Mouse (Mus musculus) intestine, embryonic 14.5 days (tissue): ENCODE results near the gene Fxyd4. TPM values are rescaled to one million over a fixed set of nuclear protein-coding genes. Genes with fewer than 3 reads are reported as not detected.

Experiments used
- ATAC-seq: fragments of 200-750 bp; cut with Nextera tagmentation; replicated peaks from 2 replicates; pipeline ENCODE4 v1.8.0; 2017; ENCODE audit warnings: low read depth, moderate number of reproducible peaks, moderate TSS enrichment, moderate library complexity; ENCODE audit not compliant: low FRiP score, low TSS enrichment
- DNase-seq: peaks from one replicate; pipeline ENCODE4 v3.0.0-alpha.2; 2018; ENCODE audit warnings: low spot score
- H3K27ac ChIP-seq: fragments of 300-500 bp; sonication (generic); 2 replicates; pipeline ENCODE4 v1.5.1; 2014; ENCODE audit warnings: low read depth, mild to moderate bottlenecking, control low read depth
- H3K27me3 ChIP-seq: fragments of 300-500 bp; sonication (generic); replicated peaks from 2 replicates; pipeline ENCODE4 v1.6.1; 2014; ENCODE audit warnings: low read length, control low read depth; ENCODE audit not compliant: control insufficient read depth, insufficient read depth
- H3K36me3 ChIP-seq: fragments of 300-500 bp; sonication (generic); 2 replicates; pipeline ENCODE4 v1.6.1; 2014; ENCODE audit warnings: low read length, control low read depth; ENCODE audit not compliant: control insufficient read depth, insufficient read depth
- H3K4me1 ChIP-seq: fragments of 300-500 bp; sonication (generic); replicated peaks from 2 replicates; pipeline ENCODE4 v1.6.1; 2014; ENCODE audit warnings: low read length, control low read depth, mixed read lengths; ENCODE audit not compliant: control insufficient read depth, insufficient read depth
- H3K4me2 ChIP-seq: fragments of 300-500 bp; sonication (generic); 2 replicates; pipeline ENCODE4 v1.6.1; 2014; ENCODE audit warnings: low read length
- H3K4me3 ChIP-seq: fragments of 300-500 bp; sonication (generic); 2 replicates; pipeline ENCODE4 v1.5.1; 2014; ENCODE audit warnings: low read depth, low read length, control low read depth, mixed read lengths
- H3K9ac ChIP-seq: fragments of 300-500 bp; sonication (generic); 2 replicates; pipeline ENCODE4 v1.6.1; 2014; ENCODE audit warnings: mild to moderate bottlenecking, low read length
- H3K9me3 ChIP-seq: fragments of 300-500 bp; sonication (generic); 2 replicates; pipeline ENCODE4 v1.6.1; 2016; ENCODE audit warnings: low read length, control low read depth; ENCODE audit not compliant: control insufficient read depth
- WGBS: fragments of 180-500 bp; shearing (Covaris S2); extraction: QIAGEN DNeasy Blood & Tissue Kit; methylation state at CpG from one replicate; pipeline ENCODE4 v1.1.7; 2014; 5-methylcytosine and 5-hydroxymethylcytosine counted together
- polyA plus RNA-seq: library from polyadenylated mRNA; unstranded; fragments of >200 nt; fragmentation: Nextera tagmentation; extraction: Ambion mirVana; gene quantifications from 2 replicates; pipeline ENCODE4 v1.2.1, GENCODE M21; 2014

The Fxyd4 gene
- polyA plus RNA-seq, 1 experiment from 2014 or later: 1.7 TPM

DNA sequence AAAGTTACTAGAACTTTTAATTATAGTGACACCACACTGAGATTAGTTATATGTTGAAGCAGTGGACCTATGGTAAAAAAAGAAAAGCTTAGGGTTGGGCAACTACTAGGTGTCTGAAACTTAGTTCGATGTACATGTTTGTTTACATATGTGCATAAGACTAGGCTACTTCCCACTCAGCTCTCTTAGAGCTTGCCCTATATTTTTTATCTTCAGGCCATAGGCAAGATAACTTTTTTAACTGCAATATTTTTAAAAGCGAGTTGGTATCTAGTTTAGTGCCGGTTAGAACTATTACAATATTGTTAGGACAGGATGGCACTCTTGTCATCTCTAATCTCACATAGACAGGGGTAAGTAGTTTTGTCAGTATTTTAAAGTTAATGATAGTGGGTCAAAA lies 15.5 kb downstream of the Fxyd4 start:
- WGBS: 87% methylated on average over 3 of the region's 3 CpGs

DNA sequence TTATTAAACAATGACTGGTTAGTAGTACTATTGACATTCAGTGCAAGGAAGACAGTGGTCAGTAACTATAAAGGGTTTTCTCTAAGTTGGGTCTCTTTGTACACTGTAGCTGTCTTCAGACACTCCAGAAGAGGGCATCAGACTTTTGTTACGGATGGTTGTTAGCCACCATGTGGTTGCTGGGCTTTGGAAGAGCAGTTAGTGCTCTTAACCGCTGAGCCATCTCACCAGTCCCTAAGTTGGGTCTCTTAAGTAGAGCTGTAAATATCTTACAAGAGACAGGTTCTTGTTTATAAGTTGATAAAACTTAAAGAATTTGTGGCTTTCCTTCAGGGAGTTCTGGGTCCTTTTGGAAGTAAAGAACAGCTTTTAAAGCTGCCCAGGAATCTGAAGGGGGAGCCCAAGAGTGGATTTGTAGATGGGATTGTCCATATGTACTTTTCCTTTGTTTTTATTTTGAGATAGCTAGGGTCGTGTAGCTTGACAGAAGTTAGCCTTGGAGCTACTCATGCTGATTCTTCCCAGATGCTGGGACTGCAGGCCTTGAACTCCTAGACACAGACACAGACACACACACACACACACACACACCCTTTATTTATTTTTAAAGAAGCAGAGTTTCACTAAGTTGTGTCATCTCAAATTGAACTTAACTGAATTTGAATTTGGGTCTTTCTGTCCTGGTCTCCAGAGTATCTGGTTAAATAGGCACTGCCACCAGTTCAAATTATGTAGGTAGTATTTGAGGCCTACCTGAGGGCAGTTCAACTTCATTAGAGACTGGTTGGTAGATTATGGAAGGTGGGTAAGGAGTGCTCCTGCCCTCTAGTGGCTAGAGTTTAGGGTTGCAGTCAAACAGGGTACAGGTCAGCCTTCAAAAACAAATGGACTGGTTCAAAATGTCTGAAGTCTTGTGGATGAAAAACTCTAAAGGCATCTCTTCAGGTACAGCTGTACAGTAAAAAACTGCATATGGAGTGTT lies 16.5 kb downstream of the Fxyd4 start:
- 50% methylated on average over 3 of the region's 3 CpGs for WGBS
- peaks cover 53% of the 10 kb centered on the region for H3K36me3 ChIP-seq
- no peak overlapping the region for H3K27ac ChIP-seq
- no peak overlapping the region for H3K9ac ChIP-seq
- H3K4me3 ChIP-seq: no peak overlapping the region
- DNase-seq: no peak
- no peak for ATAC-seq
- no peaks in the 10 kb centered on the region for H3K27me3 ChIP-seq
- peak overlapping the region; percentile 14; the same call in 1 of the 2 replicates for H3K4me2 ChIP-seq
- H3K9me3 ChIP-seq: no peaks in the 10 kb centered on the region
- peaks cover 19% of the 10 kb centered on the region for H3K4me1 ChIP-seq

More for the DNA sequence above, 15.5 kb downstream of the Fxyd4 start:
- Histone ChIP-seq H3K4me3 (no peak overlapping the region), H3K9ac (no peak overlapping the region), H3K27ac (no peak overlapping the region), H3K4me1 (peaks cover 15% of the 10 kb centered on the region), H3K9me3 (no peaks in the 10 kb centered on the region), H3K27me3 (no peaks in the 10 kb centered on the region), H3K4me2 (no peak overlapping the region), H3K36me3 (peaks cover 64% of the 10 kb centered on the region)
- DNase-seq (no peak), ATAC-seq (no peak)

DNA sequence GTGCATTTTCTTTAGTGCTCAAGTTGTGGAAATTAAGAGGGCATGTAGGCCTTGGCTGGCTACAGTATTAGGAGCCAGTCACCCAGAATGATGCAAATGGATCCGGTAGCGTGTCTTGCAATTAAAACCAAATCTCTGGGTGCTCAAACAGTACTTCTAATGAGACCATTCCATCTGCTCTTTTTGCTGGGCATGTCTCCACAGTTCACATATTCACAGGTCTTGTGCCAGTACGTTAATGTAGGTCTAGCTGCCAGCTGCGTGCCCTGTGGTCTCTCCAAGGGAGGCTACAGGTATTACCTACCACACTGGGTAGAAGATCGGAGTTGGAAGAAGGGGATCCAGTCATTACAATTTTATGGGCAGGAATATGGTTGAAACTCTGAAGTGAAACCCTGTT lies 19.4 kb downstream of the Fxyd4 start:
- 14% methylated on average over 5 of the region's 5 CpGs for WGBS
- peaks cover 29% of the 10 kb centered on the region for H3K4me1 ChIP-seq
- H3K27me3 ChIP-seq: no peaks in the 10 kb centered on the region
- H3K9ac ChIP-seq: peak overlapping the region; percentile 67
- peak overlapping the region; percentile 88 for H3K27ac ChIP-seq
- peak; percentile 74 for DNase-seq
- peaks cover 43% of the 10 kb centered on the region for H3K36me3 ChIP-seq
- ATAC-seq: no peak
- peak overlapping the region; percentile 85 for H3K4me2 ChIP-seq
- peak overlapping the region; percentile 74 for H3K4me3 ChIP-seq
- no peaks in the 10 kb centered on the region for H3K9me3 ChIP-seq

DNA sequence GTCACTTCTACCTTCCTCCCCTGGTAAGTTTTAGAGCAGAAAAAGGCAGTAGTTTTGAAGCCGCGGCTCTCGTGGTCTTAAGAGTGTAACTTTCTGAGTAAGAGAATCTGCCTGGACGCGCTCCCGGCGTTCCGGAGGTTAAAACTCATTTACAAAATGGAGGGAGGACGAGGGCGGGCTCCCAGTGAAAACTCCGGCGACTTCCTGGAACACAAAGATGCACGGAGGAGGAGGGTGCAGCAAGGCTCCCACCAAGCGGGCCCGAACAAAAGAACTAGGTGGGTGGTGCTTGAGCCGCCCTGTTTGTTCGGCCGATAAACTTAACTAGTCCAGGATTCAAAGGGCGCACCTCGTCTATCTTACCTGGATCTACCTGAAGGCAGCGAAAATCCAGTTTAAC lies 19.9 kb downstream of the Fxyd4 start:
- ATAC-seq: peak; percentile 54
- Histone ChIP-seq H3K27ac (peak overlapping the region; percentile 88), H3K27me3 (no peaks in the 10 kb centered on the region), H3K9ac (peak overlapping the region; percentile 67), H3K4me1 (peaks cover 29% of the 10 kb centered on the region), H3K36me3 (peaks cover 40% of the 10 kb centered on the region), H3K4me2 (peak overlapping the region; percentile 85), H3K4me3 (peak overlapping the region; percentile 74), H3K9me3 (no peaks in the 10 kb centered on the region)
- WGBS: under 1% methylated on average over 21 of the region's 21 CpGs
- DNase-seq: peak; percentile 83

DNA sequence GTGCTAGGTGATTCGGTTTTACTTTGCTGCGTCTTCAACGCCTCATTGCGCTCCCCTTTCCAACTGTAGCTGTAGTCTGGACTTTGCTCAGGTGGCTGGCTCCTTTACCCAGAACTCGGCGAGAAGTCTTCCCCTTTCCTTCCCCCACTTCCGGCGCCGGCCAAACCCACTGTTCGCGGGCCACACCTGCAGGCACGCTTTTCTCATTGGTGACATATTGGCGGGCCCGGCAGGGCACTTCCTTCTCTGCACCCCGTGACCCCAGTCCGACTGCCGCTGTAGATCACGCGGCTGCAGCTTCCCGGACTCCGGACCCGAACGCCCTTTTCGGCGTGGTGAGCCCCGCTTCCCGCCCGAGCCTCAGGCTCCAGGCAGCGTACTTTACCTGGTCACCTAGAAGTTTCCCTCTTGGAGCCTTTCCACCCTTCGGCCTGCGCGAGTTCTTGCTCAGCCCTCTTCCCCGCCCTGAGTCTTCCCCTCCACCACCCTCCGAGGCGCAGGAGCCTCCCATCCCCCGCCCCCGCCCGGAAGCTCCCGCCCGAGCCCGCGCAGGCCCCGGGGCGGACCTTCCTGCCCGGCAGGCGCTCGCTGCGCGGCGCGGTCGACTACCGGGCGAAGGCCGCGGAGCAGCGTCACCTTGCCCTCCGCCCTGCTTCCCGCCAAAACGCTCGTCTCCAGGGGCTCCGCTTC lies 20.6 kb downstream of the Fxyd4 start:
- H3K27me3 ChIP-seq: no peaks in the 10 kb centered on the region
- H3K4me2 ChIP-seq: peak overlapping the region; percentile 85
- H3K4me1 ChIP-seq: peaks cover 29% of the 10 kb centered on the region
- under 1% methylated on average over 61 of the region's 62 CpGs for WGBS
- H3K9ac ChIP-seq: peak overlapping the region; percentile 67
- DNase-seq: peak; percentile 92
- no peaks in the 10 kb centered on the region for H3K9me3 ChIP-seq
- peak overlapping the region; percentile 88 for H3K27ac ChIP-seq
- H3K4me3 ChIP-seq: peak overlapping the region; percentile 74
- peaks cover 33% of the 10 kb centered on the region for H3K36me3 ChIP-seq
- peak; percentile 91 for ATAC-seq

DNA sequence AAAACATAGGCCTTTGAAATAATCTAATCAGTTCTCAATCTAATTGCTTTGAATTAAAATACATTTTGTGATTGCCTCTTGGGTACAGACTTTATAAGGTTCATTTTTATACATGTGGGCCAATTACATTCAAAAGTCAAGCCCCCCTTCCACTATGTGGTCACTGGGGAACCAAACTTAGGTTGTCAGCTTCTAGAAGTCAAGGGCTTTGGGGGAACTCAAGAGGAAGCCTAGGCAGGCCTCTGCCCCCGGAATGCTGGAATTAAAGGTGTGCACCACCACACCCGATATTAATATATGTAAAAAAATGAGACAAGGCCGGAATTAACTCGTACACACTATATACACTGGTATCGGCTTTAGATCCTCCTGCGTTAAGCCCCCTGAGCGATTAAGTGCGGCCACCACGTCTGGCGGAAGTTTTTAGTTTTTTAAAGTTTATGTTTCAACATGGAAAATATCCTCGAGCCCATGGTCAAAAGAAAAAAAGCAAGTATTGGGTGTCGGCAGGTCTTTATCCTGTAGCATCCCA lies 21.2 kb downstream of the Fxyd4 start:
- Histone ChIP-seq H3K27ac (peak overlapping the region; percentile 88), H3K36me3 (peaks cover 28% of the 10 kb centered on the region), H3K9me3 (no peaks in the 10 kb centered on the region), H3K4me1 (peaks cover 29% of the 10 kb centered on the region), H3K4me2 (peak overlapping the region; percentile 85), H3K27me3 (no peaks in the 10 kb centered on the region), H3K4me3 (peak overlapping the region; percentile 74), H3K9ac (peak overlapping the region; percentile 67)
- peak; percentile 68 for DNase-seq
- 2% methylated on average over 12 of the region's 12 CpGs for WGBS
- ATAC-seq: 0 out of 2 replicates have a peak, but pooled peaks have one; percentile 25

DNA sequence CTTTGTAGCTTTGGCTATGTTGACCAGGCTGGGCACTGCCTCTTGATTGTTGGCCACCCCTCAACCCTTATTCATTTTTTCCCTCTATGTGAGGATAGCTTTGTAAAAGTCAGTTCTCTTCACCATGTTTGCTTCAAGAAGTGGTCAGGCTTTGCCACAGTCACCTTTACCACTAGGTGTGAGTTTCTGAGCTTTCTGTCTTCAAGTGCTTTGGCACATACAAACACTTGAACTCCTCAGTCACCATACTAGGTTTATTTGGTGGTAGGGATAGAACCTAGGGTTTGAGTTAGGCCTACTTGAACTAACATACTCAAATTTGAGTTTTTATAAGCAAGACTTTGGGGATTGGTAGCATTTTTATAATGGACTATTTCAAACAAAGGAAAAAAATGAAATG lies 23.0 kb downstream of the Fxyd4 start:
- Histone ChIP-seq H3K27me3 (no peaks in the 10 kb centered on the region), H3K4me3 (no peak overlapping the region), H3K36me3 (peaks cover 12% of the 10 kb centered on the region), H3K4me2 (no peak overlapping the region), H3K4me1 (peaks cover 26% of the 10 kb centered on the region), H3K27ac (no peak overlapping the region), H3K9me3 (no peaks in the 10 kb centered on the region), H3K9ac (no peak overlapping the region)
- ATAC-seq (no peak), DNase-seq (no peak)

DNA sequence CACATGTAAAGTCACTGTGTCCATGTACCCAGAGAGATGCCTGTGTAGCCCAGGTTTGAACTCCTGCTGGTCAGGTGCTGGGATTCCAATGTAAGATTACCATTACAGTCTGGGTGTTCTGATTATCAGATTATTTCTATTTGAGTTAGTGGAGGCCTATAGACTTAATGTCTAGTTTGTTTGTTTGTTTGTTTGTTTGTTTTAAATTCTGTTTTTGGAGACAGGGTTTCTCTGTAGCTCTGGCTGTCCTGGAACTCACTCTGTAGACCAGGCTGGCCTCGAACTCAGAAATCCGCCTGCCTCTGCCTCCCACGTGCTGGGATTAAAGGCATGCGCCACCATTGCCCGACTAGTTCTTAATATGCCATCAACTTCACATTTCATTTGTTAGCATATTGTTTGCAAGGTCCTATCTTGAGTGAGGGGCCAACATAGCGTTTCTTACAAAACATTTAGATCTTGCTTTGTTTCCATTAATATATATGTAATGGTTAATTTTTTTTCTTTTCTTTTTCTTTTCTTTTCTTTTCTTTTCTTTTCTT lies 27.3 kb downstream of the Fxyd4 start:
- Histone ChIP-seq H3K4me3 (no peak overlapping the region), H3K36me3 (no peaks in the 10 kb centered on the region), H3K4me2 (peak overlapping the region; percentile 73; the same call in 1 of the 2 replicates), H3K9ac (no peak overlapping the region), H3K9me3 (no peaks in the 10 kb centered on the region), H3K27ac (no peak overlapping the region), H3K4me1 (peaks cover 24% of the 10 kb centered on the region), H3K27me3 (no peaks in the 10 kb centered on the region)
- no peak for ATAC-seq
- no peak for DNase-seq
- WGBS: 86% methylated on average over 6 of the region's 6 CpGs
